Mouse (Mus musculus) myocyte (in vitro differentiated cells): Measurements from ENCODE around the gene Krt23. TPM values are rescaled to one million over a fixed set of nuclear protein-coding genes. Genes with fewer than 3 reads are reported as not detected.

Experiments used
- H3K27me3 ChIP-seq: one replicate; pipeline ENCODE4 v1.6.1; 2011; ENCODE audit not compliant: control insufficient read depth, insufficient read depth, insufficient read length
- H3K36me3 ChIP-seq: one replicate; pipeline ENCODE4 v1.6.1; 2011; ENCODE audit not compliant: control insufficient read depth, insufficient read depth
- H3K4me2 ChIP-seq: one replicate; pipeline ENCODE4 v1.6.1; 2011; ENCODE audit warnings: low read depth, control low read depth
- H3K4me3 ChIP-seq: one replicate; pipeline ENCODE4 v1.5.1; 2011; ENCODE audit warnings: mild to moderate bottlenecking, control low read depth, moderate library complexity
- H3K79me2 ChIP-seq: one replicate; pipeline ENCODE4 v1.6.1; 2011; ENCODE audit not compliant: control insufficient read depth, insufficient read depth
- H3ac ChIP-seq: one replicate; pipeline ENCODE4 v1.6.1; 2011; ENCODE audit not compliant: control insufficient read depth, insufficient read length
- CEBPB ChIP-seq: IDR thresholded peaks from 2 replicates; pipeline ENCODE4 v1.6.1; 2011; ENCODE audit warnings: mild to moderate bottlenecking, moderate library complexity; ENCODE audit not compliant: poor library complexity, insufficient read depth, severe bottlenecking
- E2F4 ChIP-seq: IDR thresholded peaks from one replicate; pipeline ENCODE4 v1.6.1; 2011; ENCODE audit warnings: mild to moderate bottlenecking, control low read depth, moderate library complexity; ENCODE audit not compliant: insufficient read depth
- MAX ChIP-seq: IDR thresholded peaks from one replicate; pipeline ENCODE4 v1.6.1; 2011; ENCODE audit warnings: low read depth, mild to moderate bottlenecking, control low read depth
- MYOD1 ChIP-seq, 3 experiments: IDR thresholded peaks; one replicate each; pipeline ENCODE4 v1.6.1; 2011; ENCODE audit warnings: control low read depth in 2 of 3, low read depth in 2 of 3, mild to moderate bottlenecking in 2 of 3, moderate library complexity in 1 of 3; ENCODE audit not compliant: insufficient read length in 2 of 3, control insufficient read depth in 1 of 3
- MYOG ChIP-seq, 3 experiments: IDR thresholded peaks; one replicate each; pipeline ENCODE4 v1.6.1; 2011; ENCODE audit warnings: control low read depth in 2 of 3, low read depth in 2 of 3, mild to moderate bottlenecking in 2 of 3; ENCODE audit not compliant: insufficient read length in 2 of 3, control insufficient read depth in 1 of 3, insufficient read depth in 1 of 3
- POLR2A ChIP-seq: IDR thresholded peaks from one replicate; pipeline ENCODE4 v1.6.1; 2011; ENCODE audit warnings: low read depth, mild to moderate bottlenecking, control low read depth, moderate library complexity; ENCODE audit not compliant: insufficient read length
- POLR2AphosphoS2 ChIP-seq: IDR thresholded peaks from one replicate; pipeline ENCODE4 v1.6.1; 2011; ENCODE audit warnings: low read depth, control low read depth; ENCODE audit not compliant: insufficient read length
- REST ChIP-seq: IDR thresholded peaks from one replicate; pipeline ENCODE4 v1.6.1; 2011; ENCODE audit warnings: mild to moderate bottlenecking, control low read depth, moderate library complexity; ENCODE audit not compliant: insufficient read depth, insufficient read length
- SRF ChIP-seq: IDR thresholded peaks from one replicate; pipeline ENCODE4 v1.6.1; 2011; ENCODE audit warnings: low read depth; ENCODE audit not compliant: control insufficient read depth, insufficient read length
- TCF12 ChIP-seq: IDR thresholded peaks from one replicate; pipeline ENCODE4 v1.6.1; 2011; ENCODE audit warnings: mild to moderate bottlenecking, control low read depth; ENCODE audit not compliant: poor library complexity, insufficient read depth, severe bottlenecking
- TCF3 ChIP-seq: IDR thresholded peaks from one replicate; pipeline ENCODE4 v1.6.1; 2011; ENCODE audit warnings: low read depth, control low read depth; ENCODE audit not compliant: insufficient read length
- USF1 ChIP-seq: IDR thresholded peaks from one replicate; pipeline ENCODE4 v1.6.1; 2011; ENCODE audit warnings: low read depth, mild to moderate bottlenecking, control low read depth, moderate library complexity
- polyA plus RNA-seq: library from polyadenylated mRNA; unstranded; fragments of >200 nt; fragmentation: generic; extraction: Trizol; gene quantifications from one replicate; pipeline ENCODE4 v1.2.1, GENCODE M21; 2012; ENCODE audit warnings: missing spikeins

The Krt23 gene
- polyA plus RNA-seq, 1 experiment = 0.02 TPM

DNA sequence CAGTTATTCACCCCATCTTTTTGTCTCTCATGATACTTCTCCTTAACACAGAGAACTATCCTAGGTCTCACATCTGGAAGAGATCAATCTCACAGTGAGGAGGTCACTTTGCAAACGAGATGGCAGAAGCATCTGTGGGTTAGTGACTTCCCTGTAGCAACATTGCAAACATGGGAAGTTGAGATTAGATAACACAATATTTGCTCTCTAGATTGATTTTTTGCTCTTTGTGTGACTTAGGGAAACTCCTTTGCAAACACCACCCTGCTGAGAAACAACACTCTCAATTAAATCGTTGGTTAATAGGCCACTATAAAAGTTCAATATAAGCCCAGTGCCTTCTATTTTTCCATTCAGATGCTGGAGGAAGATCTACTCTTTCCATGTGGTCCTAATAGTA is 44.2 kb downstream of the Krt23 start:
- H3K4me3 ChIP-seq = no peak overlapping the region
- no peak overlapping the region for H3ac ChIP-seq
- no peak overlapping the region for H3K4me2 ChIP-seq
- peaks cover 19% of the 10 kb centered on the region for H3K27me3 ChIP-seq
- TF ChIP-seq SRF (no peak), TCF12 (no peak), USF1 (no peak), MYOD1 (IDR thresholded peaks at IDR 0.05; ENCODE audit: control insufficient read depth in 1 of 3, insufficient read length in 2 of 3, low read depth in 2 of 3) (no peak), MAX (no peak), POLR2A (no peak), CEBPB (no peak), E2F4 (no peak), TCF3 (no peak), POLR2AphosphoS2 (no peak), MYOG (IDR thresholded peaks at IDR 0.05; ENCODE audit: control insufficient read depth in 1 of 3, insufficient read depth in 1 of 3, insufficient read length in 2 of 3, low read depth in 2 of 3) (no peak), REST (no peak)
- H3K36me3 ChIP-seq = no peaks in the 10 kb centered on the region
- no peaks in the 10 kb centered on the region for H3K79me2 ChIP-seq

GRCm38 (mm10) chr11:99441220-99441619 is 51.7 kb downstream of the Krt23 start:
- TF ChIP-seq POLR2A = no peak
- no peak for TF ChIP-seq TCF12
- no peak for TF ChIP-seq CEBPB
- no peak for TF ChIP-seq TCF3
- no peak for TF ChIP-seq REST
- no peak for TF ChIP-seq E2F4
- TF ChIP-seq POLR2AphosphoS2 = no peak
- TF ChIP-seq MYOG (IDR thresholded peaks at IDR 0.05; ENCODE audit: control insufficient read depth in 1 of 3, insufficient read depth in 1 of 3, insufficient read length in 2 of 3, low read depth in 2 of 3) = no peak
- TF ChIP-seq SRF = no peak
- no peak for TF ChIP-seq MAX
- TF ChIP-seq MYOD1 (IDR thresholded peaks at IDR 0.05; ENCODE audit: control insufficient read depth in 1 of 3, insufficient read length in 2 of 3, low read depth in 2 of 3) = no peak
- TF ChIP-seq USF1 = no peak
- H3K36me3 ChIP-seq = no peaks in the 10 kb centered on the region
- H3K27me3 ChIP-seq = peaks cover 12% of the 10 kb centered on the region
- no peak overlapping the region for H3ac ChIP-seq
- H3K4me3 ChIP-seq = no peak overlapping the region
- no peaks in the 10 kb centered on the region for H3K79me2 ChIP-seq
- H3K4me2 ChIP-seq = no peak overlapping the region

DNA sequence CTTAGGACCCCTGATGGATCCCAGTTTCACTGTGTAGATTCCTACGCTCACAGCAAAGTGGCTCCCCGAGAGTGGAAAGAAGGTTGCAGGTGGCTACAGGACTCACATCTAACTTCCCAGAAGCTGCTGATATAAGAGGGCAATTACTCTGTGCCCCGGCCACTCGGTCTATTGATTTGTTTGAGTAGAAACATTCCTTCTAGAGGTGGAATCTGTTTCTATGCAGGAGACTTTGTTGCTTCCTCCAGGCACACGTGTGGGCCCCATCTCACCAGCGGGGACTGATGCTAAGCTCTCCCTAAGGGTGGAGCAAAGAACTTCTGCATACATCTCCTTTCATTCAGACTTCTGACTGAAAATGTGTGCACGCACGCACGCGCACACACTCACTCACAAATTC is 53.5 kb downstream of the Krt23 start:
- no peak overlapping the region for H3K4me3 ChIP-seq
- no peak overlapping the region for H3ac ChIP-seq
- no peaks in the 10 kb centered on the region for H3K36me3 ChIP-seq
- no peak overlapping the region for H3K4me2 ChIP-seq
- H3K27me3 ChIP-seq = peaks cover 8% of the 10 kb centered on the region
- H3K79me2 ChIP-seq = no peaks in the 10 kb centered on the region
- TF ChIP-seq TCF12 (no peak), MYOD1 (IDR thresholded peaks at IDR 0.05; ENCODE audit: control insufficient read depth in 1 of 3, insufficient read length in 2 of 3, low read depth in 2 of 3) (no peak), REST (no peak), TCF3 (no peak)

GRCm38 (mm10) chr11:99437972-99438371 is 55.0 kb downstream of the Krt23 start, which contains the start of gene Krt20:
Krt20 (minus strand) TSS chr11:99438150.
- Histone ChIP-seq H3K36me3 (no peaks in the 10 kb centered on the region), H3K4me3 (no peak within 1 kb of the TSS), H3K27me3 (peaks cover 8% of the 10 kb centered on the region), H3K79me2 (no peaks in the 10 kb centered on the region), H3K4me2 (no peak within 1 kb of the TSS), H3ac (no peak within 1 kb of the TSS)
- no peak for TF ChIP-seq REST
- no peak for TF ChIP-seq TCF12
- no peak for TF ChIP-seq MYOG (IDR thresholded peaks at IDR 0.05; ENCODE audit: control insufficient read depth in 1 of 3, insufficient read depth in 1 of 3, insufficient read length in 2 of 3, low read depth in 2 of 3)
- TF ChIP-seq POLR2AphosphoS2 = no peak

GRCm38 (mm10) chr11:99436625-99437024 is 56.3 kb downstream of the Krt23 start:
- Histone ChIP-seq H3K4me3 (no peak overlapping the region), H3K79me2 (no peaks in the 10 kb centered on the region), H3K4me2 (no peak overlapping the region), H3K27me3 (peaks cover 8% of the 10 kb centered on the region), H3K36me3 (no peaks in the 10 kb centered on the region), H3ac (no peak overlapping the region)
- no peak for TF ChIP-seq TCF12
- no peak for TF ChIP-seq MYOD1 (IDR thresholded peaks at IDR 0.05; ENCODE audit: control insufficient read depth in 1 of 3, insufficient read length in 2 of 3, low read depth in 2 of 3)
- TF ChIP-seq CEBPB = no peak
- no peak for TF ChIP-seq REST
- no peak for TF ChIP-seq POLR2AphosphoS2
- TF ChIP-seq E2F4 = no peak
- TF ChIP-seq TCF3 = no peak
- TF ChIP-seq SRF = no peak
- no peak for TF ChIP-seq POLR2A
